Mouse (Mus musculus) adrenal gland, adult (tissue): Measurements from ENCODE around the gene Cxcl5.
A peak's percentile ranks its signal among the peaks of the same experiment; 100 is the strongest.

Experiments used
- DNase-seq, 2 experiments: peaks; one replicate each; pipeline ENCODE4 v3.0.0; 2022 to 2023; ENCODE audit warnings: low spot score in 1 of 2; ENCODE audit not compliant: inconsistent age in 2 of 2

Gene Cxcl5

GRCm38 (mm10) chr5:90759077-90760065 lies at the start of gene Cxcl5:
Gene Cxcl5 (plus strand): TSS chr5:90759360.
- no peak for DNase-seq

DNA sequence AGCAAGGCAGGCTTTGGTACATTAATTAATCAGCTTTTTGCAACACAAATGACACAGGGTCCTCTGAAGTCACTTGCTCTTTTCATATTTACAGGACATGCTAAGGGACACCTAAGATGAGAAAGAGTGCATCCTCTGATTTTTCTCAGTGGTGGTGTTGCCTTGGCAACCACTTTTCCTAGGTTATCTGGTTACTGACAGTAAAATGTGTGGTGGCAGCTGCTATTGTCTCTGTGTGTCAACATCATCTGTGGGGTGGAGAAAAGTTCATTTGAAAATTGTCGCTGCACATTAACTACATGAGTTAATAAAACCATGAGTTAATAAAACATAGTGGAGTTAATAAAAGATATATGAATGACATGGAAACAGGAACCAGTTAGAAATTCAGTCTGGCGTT lies 47.8 kb upstream of the Cxcl5 start:
- DNase-seq = no peak

GRCm38 (mm10) chr5:90717937-90718336 lies 41.2 kb upstream of the Cxcl5 start:
- no peak for DNase-seq

DNA sequence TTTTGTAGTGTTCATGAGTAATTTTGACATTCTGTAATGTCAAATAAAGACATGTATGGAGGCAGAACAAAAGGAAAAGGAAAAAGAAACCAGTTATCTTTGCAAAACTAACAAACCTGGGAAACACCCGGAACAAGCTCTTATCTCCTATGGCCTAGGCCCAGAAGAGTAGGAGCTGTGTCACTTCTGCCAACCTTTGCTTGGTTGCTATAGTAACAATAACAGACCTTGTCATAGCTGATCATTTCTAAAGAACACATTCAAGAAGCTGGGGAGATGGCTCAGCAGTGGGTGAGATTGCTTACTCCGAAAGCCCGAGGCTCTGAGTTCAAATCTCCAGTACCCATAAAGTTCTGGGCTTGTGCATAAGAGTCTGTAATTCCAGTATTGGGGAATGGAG lies 36.5 kb upstream of the Cxcl5 start:
- no peak for DNase-seq

DNA sequence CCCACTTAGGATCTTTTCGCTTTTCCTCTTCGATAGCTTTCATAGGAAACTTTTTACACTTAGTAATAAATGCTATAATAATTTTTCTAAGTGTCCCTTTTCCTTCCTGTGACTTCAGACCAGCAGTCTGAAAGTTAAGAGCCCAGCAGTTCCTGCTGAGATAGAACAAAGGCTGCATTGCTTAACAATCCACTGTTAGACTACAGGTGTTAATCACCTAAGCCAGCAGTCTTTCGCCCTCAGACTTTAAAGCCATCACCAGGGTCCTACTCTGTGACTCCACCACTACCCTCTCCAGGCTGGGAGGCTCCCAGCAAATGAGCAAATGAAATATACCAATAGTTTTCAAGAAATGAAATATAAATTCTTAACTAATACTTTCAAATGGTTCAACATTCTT lies 30.9 kb upstream of the Cxcl5 start:
- DNase-seq = no peak

DNA sequence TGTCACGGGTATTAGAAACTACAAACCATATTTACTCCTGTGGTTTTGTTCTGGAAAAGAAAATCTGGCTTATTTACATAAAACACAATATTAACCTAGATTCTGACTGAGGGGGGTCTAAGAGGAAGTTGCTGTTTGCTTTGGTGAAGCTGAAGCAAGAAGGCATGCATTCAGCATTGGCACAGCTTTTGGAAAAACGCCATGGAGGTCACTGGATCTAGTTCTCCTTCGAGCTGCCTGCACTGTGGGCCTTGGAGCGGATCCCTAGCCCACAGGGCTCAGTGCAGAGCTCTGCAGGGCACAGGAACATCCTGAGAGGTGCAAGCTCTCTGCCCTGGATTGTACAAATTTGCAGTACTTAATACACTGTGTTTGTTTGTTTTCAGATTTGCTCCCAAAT lies 27.7 kb upstream of the Cxcl5 start:
- DNase-seq = peak in 1 of 2 experiments; percentile 33

GRCm38 (mm10) chr5:90742029-90742428 lies 17.1 kb upstream of the Cxcl5 start:
- no peak for DNase-seq

GRCm38 (mm10) chr5:90753934-90754333 lies 5.2 kb upstream of the Cxcl5 start:
- no peak for DNase-seq

DNA sequence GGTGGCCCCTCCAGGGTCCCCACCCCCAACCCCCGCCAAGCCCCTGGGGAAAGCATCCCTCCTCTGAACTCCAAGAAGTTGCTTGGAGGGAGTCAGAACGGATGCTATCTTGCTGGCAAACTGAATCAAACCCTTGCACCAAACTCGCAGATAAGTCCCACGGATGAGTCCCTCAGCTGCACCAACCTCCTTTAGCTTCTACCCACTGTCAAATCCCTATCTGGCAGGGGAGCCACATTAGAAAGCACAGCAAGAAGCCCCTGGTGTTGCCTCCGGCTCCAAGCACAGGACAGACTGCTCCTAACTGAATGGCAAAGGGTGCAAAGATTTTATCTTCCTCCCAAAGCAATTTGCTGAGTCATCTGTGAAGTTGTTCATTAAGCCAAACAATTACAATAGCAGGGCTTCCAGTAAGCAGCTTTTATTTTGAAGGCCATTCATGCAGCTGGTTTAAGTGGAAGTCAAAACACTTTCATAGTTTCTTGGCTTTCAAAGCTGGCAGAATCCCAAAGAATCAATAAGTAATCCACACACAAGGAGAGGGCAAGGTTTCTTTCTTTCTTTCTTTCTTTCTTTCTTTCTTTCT lies 1.0 kb upstream of the Cxcl5 start:
- DNase-seq = peak in 1 of 2 experiments; percentile 30

- no peak for DNase-seq
Observed at GRCm38 (mm10) chr5:90760303-90760702, 1.1 kb downstream of the Cxcl5 start.

- DNase-seq = no peak
Observed at GRCm38 (mm10) chr5:90760844-90761243, 1.7 kb downstream of the Cxcl5 start.

DNA sequence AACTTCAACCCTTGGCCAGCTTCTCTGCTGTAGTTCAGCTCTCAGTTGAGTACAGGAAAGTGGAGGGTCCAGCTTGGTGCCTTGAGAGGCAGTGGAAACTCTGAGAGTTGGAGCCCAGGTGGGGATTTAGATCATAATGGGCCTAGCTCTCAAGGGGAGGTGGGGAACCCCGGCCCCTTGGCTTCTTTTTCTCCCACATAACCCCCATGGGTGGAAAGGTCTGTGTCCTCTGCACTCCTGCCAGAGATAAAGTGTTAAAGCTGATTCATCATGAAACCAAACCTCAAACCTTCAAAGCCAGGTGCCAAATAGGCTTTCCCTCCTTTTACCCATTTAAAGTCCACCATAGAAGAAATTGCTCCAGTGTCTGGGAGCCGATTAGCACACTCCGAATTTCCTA lies 2.7 kb downstream of the Cxcl5 start:
- DNase-seq = no peak

GRCm38 (mm10) chr5:90763912-90764665 lies 4.9 kb downstream of the Cxcl5 start:
- DNase-seq = no peak

GRCm38 (mm10) chr5:90765821-90766606 lies 6.9 kb downstream of the Cxcl5 start:
- DNase-seq = no peak

DNA sequence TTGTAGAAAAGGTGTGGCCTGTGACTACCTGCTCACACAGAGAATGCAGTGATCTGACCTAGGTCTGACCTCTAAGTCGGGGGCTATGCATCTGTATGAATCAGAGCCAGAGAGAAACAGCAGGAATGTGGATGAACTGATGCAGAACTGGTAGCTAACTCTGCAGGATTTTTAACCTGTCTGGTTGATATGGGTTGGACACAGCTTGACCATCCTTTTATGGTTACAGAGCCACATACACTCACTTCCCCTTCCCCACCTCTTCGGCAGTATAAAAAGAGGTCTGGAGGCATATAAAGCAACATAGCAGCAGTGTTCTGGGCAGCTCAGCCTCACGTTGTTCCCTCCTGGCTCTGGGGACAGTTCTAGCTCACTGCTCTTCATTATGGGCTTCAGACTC lies 9.1 kb downstream of the Cxcl5 start, which contains the start of gene Ppbp:
Ppbp (plus strand) TSS at position 301 of the 400 bp plus-strand sequence.
- DNase-seq = no peak

- DNase-seq = no peak
Observed at GRCm38 (mm10) chr5:90771369-90771768, 12.2 kb downstream of the Cxcl5 start.

GRCm38 (mm10) chr5:90771880-90772653 lies 12.9 kb downstream of the Cxcl5 start, which contains the start of gene Pf4:
Gene Pf4 (plus strand): TSS chr5:90772435.
- DNase-seq = peak; percentile 27 to 51

DNA sequence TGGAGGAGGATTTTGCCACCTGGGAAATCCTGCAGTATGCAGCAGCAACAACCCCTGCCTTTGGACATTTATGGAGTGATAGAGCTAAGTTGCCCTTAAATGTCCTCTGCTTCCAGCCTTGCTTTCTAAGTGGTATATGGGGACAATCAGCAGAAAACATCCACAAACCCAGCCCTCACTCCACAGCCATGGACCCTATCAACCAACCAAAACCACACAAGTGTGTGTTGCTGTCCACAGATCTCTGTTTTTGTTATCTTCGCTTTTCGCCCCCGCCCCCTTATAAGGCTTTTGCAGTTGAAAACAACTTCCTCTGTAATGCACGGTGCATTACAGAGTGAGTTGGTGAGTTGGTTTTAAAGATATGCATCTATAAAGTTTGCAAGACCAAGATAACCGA lies 16.4 kb downstream of the Cxcl5 start:
- no peak for DNase-seq

DNA sequence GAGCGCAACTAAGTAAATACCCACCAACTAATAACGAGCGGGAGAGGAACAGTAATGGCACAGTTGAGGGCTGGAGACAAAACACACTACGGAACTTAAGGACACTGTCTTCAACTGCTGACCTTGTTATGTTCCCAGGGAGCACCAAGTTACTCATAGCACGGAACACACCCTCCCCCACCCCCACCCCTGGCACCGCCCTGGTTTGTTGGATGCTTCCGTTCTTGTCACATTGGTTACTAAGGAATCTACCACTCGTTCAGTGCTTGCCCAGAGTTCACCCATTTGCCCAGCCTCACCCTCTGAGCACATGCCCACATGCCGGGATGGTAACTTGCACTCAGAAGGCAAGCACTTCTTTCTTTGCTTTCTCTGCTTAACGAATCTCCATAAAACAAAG lies 18.5 kb downstream of the Cxcl5 start:
- no peak for DNase-seq

- no peak for DNase-seq
Observed at GRCm38 (mm10) chr5:90778856-90779255, 19.7 kb downstream of the Cxcl5 start.
